Mouse (Mus musculus) A20 (cell line): ENCODE results near the gene Gpc6.

Source experiments
- DNase-seq: peaks from one replicate; pipeline ENCODE4 v3.0.0-alpha.2; 2011; ENCODE audit warnings: low read depth, low spot score

The Gpc6 gene

DNA sequence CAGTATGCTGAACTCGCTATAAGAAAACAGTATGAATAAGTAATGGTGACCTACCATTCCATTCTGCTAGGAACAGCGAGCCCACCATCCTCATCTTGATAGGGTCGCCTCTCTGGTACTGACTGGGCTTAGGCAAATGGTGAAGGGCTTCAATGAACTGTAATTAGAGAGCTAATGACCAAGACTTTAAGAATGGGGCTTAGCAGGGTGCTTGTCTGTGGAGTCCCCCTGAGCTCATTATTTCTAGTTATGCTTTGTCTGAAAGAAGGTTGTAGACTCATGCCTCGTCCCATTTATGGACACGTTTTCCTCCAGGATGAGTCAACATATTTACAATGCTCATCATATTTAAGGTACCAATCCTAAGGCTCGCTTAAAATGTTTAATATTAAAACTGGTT is 313.1 kb downstream of the Gpc6 start:
- DNase-seq = no peak

DNA sequence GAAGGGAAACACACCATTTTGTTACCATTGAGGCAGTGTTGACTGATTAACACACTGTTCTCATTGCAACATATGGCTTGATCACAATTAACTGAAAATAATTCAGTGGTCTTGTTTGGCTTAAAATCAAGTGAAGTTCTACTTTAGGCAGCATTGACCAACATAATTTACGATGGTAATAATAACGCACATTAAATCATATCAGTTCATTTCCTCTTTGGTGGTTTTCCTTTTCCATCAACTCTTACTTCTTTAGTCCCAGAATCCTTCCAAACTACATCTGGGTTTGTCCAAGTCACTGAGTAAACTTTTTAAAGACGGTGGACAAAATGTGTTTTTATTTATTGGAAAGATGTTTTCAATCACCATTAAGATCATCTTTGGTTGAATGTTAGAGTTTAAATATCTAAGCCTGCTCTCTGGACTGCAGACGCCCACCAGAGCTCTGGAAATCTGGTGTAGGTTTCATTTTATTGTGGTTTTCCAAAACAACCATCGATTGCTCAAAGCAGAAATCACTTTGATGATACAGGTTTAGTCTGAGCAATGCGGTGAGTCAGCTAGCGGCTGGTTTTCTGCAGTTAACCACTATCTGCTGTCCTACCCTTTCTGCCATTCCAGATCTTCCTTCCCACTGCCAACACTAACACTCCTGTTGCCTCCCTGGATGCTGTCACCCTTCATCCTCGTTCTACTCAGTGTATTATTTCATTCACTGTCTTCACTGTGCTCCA is 314.7 kb downstream of the Gpc6 start:
- DNase-seq = no peak

DNA sequence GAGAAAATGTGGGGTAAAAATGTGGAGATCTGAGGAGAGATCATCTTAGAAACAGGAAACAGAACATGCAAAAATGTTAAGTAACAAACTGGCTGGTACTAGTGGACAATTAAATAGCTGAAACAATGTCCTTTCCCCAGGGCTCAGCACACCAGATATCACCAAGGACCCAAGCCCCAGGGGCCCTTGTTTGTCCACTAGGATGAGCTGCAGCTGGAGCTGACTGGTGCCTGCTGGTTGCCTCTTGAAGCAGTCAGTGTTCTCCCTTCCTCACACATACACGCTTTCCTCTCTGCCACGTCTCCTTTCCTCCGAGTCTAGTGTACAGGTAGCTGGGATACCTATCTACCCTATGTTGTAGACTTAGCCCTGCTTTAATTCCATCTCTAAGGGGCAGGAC is 320.5 kb downstream of the Gpc6 start:
- DNase-seq = no peak

DNA sequence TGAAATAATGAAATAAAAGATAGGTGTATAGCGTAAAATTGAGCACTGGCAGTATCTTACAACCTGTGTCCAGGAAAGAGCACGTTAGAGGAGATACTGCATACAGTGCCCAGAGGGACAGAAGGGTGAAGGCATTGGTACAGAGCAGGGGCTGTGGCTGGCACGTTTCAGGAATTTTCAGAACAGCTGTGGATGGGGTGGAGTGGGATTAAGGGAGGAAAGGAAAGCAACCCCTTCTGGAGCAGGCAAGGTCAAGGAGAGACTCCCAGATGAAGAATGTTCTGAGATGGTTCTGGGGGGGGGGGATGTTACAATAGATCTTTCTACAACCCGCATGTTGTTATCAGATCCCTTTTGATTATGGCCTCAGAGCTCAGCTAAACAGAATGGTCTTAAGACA is 331.1 kb downstream of the Gpc6 start:
- DNase-seq = no peak

DNA sequence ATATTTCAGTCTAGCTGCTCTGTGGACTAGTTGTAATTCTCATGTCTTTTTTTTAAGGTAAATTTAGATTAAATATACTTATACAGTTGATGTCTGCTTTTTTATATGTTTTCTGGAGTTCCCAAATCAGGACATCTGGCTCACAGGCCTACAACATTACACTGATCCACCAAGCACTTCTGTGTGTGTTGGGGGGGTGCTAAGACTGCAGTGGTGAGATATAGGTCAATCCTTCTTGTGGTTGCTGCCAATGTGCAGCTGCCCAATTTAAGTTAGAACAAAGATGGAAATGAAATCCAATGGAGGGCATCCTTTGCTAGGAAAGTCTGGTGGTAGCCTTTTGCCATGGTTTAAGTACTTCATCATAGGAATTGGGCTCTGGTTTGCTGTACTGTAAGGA is 340.5 kb downstream of the Gpc6 start:
- no peak for DNase-seq

DNA sequence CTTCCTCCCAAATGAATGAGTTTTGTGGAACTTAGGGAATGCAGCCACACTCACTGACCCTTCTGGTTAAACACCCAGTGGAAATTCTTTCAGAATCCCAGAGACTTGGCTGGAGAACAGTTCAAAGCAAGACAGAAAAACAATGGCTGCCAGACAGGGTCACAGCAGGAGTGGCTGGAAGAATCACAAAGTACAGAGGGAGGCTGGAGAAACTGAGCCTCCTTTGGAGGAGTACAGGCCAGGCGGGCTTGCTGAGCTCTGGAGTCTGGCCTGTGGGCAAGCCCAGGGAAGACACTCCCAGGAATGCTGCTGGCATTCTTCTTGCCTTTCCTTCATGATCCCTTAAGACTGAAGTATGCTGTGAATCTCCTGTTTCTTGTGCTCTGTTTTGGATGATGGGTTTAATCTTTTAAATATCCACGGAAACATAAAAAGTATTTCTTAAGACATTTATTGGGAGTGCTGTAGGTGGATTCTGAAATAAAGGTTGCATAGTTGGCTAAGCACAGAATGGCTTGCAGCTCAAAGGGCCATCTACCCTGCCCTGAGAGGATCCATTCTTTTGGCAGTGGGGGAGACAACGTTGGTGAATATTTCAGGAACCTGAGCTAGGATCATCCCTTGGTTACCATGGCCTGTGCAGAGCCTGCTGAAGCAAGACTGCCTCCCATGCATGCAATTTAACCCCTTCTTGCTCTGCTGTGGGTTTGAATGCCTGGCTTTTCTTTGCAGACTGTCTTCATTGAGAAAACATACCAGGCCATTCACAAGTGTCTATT is 342.9 kb downstream of the Gpc6 start:
- no peak for DNase-seq

DNA sequence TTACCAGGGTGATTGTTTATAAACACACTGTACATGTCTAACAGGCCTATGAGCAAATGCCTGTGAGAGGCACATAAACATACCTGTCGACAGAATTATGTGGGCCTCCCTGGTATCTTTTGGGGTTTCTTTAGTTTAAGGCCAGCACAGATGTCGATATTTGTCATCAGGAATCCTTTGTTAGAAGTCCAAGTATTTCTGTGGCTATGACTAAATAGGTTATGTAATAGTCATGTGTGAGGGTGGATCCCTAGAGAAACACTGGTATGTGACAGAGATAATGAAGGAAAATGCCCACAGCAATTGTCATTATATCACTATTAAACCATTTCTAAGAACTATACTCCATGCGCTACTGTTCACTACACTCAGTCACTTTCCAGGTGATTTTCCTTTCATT is 358.5 kb downstream of the Gpc6 start:
- DNase-seq = no peak

DNA sequence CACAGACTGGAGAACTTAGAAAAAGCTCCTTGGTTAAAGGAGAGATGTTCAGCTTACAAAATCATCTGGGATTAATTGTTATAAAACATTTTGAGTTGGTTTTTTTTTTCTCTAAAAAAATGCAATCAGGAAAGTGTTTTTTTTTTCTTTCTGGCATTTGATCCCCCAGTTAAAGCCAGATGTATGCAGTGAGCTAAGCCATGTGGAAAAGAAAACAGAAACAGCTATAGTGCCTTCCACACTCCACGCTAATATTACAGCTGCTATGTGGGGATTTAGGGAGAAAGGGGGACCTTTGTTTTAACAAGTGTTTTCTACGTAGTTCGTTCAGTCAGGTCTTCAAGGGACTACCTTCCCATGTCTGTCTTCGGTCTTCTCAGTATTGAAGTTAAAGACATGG is 368.6 kb downstream of the Gpc6 start:
- DNase-seq = no peak

DNA sequence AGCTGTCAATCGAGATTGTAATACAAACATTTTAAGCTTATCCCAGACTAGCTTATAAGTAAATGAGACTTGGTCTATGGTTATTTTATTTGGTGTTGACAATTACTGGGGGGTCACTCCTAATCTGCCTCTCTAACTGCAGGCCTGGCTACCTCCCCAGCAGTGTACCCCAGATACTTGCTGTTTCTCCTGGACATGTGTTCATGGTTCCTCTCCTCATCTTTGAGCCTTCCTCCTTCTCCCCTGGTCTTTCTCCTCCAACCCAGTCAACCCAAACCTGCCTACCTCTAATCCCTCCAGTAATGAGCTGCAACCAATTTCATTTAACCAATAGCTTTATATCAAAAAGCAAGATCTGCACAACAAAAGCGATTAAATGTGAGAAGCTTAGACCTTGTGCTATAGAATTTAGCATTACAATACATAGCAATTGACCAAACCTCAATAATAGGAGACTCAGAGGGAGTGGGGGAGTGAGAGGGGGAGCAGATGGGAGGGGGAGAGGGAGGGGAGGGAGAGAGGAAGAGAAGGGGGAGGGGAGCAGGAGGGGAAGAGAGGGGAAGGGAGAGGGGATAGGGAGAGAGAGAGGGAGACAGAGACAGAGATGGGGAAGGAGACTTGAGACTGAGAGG is 371.2 kb downstream of the Gpc6 start:
- no peak for DNase-seq

DNA sequence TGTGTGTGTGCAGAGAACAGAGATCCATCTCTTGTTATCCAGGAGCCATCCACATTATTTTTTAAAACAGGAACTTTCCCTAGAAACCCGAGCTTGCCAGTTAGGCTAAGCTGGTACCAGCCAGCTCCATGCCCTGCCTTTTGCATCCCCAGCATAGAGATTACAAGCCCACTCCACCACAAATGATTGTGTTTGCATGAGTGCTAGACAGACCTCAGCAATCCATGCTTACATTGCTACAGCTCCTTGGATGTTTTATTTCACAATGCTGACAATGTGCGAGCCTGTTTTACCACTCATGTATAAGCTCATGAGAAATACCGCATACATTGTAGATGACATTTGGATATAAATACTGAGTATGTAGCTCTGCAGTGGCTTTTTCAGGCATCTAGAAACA is 375.9 kb downstream of the Gpc6 start:
- DNase-seq = no peak

DNA sequence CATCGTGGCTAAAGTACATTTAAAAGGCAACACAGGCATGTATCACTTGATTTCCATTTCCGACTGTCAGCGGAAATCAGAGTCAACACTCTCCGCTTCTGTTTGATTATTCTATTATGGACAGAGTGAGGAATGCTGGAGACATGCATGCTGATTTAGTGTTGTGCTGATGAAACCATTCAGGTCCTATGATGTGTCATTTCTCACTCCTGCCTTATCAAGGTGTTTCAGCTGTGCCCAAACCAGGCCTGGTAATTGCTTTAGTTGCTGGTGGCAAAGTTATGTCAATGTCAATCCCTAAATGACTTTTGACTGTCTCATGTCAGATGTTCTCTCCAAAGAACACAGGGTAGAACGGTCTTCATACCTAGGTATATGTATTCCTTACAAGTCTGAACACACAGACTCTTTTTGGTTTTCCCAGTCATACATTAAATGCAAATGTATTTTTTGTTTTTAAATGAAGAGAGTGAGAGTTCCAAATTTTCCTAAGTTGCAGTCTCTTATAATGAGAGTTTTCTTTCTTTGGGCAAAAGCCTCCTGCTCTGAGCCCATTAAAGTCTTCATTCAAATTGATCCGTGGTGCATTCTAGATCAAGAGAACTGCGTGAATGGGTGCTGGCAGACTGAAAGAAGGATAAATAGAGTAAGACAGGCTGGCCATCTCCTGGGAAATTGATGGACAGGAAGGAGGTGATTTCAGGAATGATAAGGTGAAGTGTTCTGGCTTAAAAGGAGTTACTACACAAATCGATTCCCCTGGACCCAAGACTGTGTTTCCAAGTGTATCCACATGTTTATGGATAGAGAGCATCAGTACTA is 379.0 kb downstream of the Gpc6 start:
- DNase-seq = no peak

DNA sequence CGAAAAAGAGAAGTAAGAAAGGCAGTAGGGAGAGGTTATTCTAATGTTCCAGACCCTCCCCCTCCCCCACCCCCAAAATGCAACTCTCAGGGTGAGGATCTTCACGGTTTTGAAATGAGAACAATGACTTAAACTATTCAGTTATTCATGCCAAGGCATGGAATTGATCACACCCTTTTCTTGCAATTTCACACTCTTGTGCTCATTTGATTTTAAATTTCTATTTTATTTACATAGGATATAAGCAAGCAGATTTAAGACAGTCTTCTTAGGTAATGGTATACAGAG is 379.6 kb downstream of the Gpc6 start:
- DNase-seq = no peak

DNA sequence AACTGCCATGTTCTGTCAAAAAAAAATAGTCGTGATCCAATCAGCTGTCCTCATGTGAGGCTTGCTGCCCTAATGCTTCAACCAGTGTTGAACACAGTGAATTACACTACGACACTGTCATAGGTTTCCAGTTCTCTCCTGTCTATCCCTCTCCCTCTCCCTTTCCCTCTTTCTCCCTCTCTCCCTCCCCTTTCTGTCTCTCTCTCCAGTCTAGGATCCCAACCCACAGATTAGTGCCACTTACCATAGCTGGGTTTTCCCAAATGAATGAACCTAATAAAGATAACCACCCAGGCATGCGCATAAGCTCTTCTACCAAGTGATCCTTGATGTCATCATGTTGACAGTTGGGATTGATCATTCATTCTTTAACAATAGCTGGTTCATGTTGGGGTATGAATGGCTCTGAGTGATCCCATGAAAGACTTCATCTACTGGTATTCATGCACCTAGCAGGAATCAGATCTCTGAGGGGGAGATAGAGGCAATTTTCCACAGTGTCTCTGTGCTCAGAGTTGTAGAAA is 384.9 kb downstream of the Gpc6 start:
- DNase-seq = no peak

DNA sequence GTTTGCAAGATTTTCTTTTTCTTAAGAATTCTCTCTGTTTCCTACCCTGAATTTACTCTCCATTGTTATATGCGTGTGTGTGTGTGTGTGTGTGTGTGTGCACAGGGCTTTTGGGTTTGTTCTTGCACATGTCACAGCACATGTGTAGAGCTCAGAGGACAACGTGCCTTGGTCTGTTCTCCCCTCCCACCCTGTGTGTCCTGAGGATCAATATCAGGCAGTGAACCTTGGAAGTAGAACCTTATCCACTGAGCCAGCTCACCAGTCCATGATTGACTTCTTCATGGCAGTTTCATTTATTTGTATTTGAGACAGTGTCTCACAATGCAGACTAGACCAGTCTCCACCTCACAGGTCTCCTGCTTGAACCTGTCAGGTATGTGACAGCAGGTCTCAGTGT is 399.1 kb downstream of the Gpc6 start:
- no peak for DNase-seq

DNA sequence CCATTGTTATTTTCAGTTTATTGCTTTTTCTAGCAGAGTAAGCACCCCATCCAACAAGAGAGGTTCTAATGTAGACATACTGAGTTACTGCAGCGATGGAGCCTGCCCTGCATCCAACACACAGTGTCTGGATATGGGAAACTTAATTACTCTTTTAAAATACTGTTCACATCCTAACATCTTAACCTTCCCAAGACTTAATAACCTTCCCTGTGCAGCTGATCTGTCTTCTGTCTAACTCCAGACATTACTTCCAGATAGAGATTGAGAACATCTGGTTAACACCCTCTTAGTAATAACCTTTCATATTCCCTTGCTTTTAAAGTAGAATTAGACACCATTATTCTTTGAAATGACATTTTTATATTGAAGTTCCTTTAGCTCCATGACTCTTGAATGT is 407.1 kb downstream of the Gpc6 start:
- no peak for DNase-seq

DNA sequence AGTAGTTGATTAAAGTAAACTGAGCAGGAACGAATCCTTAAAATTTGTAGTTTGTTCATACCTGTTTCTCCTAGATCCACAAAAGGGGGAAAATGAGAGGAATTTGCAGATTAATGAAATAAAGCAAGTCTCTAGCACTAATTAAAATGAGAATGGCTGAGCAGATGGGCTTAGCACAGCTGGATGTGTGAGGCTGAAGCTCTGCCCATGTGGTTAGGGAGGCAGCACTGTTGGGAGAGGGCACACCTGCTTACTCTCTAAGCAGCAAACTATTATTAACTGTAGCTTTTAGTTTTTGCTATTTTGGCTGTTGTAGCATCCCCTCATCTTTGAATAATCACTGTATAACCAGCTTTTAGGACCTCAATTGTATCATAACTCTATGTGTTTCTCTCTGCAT is 412.2 kb downstream of the Gpc6 start:
- DNase-seq = no peak

DNA sequence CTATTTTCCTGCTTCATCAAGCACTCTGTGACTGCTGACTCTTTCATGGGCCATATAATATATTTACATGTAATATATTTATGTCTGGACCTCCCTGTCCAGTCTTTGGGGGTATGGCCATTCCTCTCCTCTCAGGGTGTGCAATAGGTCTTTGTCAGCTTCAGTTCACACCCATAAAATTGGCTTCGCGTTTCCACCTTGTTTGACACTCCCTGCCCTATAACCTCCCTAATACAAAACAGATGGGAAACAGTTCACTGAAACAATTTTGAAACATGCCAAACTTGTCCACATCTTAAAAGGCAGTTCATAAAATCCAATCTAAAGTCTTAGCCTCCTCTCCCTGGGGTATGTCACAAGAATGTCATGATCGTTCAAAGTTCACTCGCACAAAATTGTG is 415.4 kb downstream of the Gpc6 start:
- DNase-seq = no peak

DNA sequence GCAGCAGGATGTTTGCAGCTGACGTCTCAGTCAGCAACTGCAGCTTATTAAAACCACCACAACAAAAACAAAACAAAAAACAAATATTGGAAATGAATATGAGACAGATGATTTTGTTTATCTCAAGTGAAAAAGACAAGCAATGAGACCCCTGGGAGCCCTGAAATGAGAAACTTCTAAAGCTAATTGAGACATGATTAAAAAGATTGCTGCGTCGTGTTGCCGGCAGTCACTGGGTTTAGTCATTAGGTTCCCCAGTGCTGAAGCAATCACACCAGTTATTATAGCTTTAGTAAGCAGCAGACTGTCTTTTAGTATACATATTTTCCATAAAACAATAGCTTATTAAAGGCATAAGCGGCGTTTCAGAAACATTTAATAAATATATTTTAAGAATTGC is 419.4 kb downstream of the Gpc6 start:
- no peak for DNase-seq

DNA sequence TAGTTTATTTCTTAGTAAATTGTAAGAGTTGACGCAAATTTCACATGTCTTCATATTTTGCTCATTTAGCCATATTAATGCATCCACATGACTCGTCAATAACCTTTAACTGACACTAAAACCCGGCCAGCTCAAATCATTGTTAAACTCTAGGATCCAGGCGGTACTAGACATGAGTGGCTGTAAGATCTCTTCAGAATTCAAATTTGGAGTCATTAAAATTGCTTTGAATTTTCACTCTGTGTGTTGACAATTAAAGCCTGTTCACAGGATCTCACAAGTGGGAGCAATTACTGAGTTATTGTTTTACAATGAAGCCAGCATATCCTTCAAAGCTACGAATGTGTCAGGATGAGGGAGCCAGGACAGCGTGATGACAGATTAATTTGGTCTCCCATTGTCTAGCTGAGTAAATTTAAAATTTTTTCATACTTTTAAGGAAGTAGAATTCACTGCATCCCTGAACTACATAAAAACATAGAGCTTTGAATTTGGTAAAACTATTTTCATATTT is 421.3 kb downstream of the Gpc6 start:
- no peak for DNase-seq

DNA sequence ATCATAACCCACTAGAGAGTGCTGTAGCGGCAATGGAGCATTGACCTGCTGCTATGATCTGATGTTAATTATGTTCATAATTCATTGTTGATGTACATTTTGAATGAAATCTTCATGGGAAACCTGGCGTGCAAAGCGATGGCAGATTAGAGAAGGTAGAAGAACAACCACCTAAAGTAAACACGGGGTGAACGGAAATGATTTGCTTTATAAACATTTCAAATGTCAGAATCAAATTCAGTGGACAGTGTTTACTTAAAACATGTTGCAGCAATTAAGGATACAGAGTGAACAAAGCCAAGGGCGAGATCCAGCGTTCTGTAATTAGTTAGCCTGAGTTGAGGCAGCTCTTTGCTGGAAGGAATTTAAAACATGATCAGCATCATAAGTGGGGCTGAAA is 426.2 kb downstream of the Gpc6 start:
- DNase-seq = no peak

DNA sequence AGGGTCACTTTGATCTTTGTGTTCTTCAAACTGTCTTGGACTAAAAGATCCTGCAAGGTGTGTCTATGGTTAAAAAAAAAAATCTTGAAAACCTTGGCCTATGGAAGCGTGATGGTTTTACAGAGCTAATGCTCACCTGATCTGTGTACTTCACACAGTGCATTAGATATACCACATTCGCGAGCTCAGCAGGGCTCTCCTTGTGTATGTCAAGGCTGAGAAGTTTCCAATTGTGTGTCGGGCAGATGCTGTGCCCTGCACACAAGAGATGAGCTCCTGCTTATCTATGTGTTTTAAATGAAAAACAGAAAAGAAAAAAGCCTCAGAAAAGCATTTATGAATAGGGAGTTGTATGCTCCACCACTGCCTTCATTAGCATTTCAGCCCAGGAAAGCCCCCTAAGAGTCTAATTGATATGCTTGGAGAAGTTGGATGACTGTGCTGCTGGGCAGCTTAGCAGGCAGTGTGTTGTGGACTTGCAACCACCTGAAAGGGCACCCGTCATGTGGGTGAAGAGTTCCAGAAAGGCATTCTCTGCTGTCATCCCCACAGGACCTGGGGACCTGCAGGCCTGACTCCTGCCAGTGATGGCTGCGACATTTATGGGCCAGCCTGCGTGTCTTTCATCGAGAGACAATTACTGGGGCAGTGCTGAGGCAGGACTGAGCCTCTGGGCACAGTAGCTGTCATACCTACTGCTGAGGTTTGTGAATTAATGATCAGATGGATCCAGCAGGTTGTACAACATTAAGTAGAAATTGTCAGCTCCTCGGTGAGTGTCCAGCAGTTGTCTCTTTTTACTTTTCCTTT is 436.2 kb downstream of the Gpc6 start:
- no peak for DNase-seq
